Mouse (Mus musculus): ENCODE data around the gene Parp14. TPM values are rescaled to one million over a fixed set of nuclear protein-coding genes. Genes with fewer than 3 reads are reported as not detected.
"Not testable (repeated sequence)": the region's sequence is repeated elsewhere in the genome, so short reads cannot be mapped to it uniquely, and the experiment has no call there.

The Parp14 gene
- total RNA-seq (2021): 10 to 100 TPM; 10.4 to 10.5 TPM
- polyA plus RNA-seq (2012; rRNA removed): 1.9 and 2.3 TPM in 2 replicates
- long read RNA-seq: 0 reads

GRCm38 (mm10) chr16:35871048-35871851 lies at the start of gene Parp14:
TSS of gene Parp14 (minus strand) at chr16:35871544.
- DNase-seq: peak; percentile 69

- no peak for DNase-seq
Observed at GRCm38 (mm10) chr16:35918721-35919543, 47.6 kb upstream of the Parp14 start.

DNA sequence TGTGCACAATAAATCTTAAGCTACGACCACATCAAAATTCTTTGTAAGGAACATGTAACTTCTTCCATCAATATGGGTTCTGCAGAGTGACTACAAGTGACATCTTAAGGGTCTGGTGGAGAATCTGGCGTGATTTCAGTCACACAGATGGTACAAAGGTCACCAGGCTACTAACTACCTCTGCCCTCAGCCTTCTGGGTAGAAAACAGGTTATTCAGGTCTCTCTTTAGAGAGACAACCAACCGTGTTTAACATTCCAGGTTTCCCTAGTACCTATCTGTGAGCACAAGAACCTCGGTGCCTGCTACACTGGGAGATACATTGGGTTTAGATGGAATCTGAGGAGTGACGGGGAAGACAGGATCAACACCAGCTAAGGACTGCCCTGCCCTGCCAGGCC lies 43.0 kb upstream of the Parp14 start:
- DNase-seq: no peak

GRCm38 (mm10) chr16:35913526-35913925 lies 42.2 kb upstream of the Parp14 start:
- DNase-seq: no peak

DNA sequence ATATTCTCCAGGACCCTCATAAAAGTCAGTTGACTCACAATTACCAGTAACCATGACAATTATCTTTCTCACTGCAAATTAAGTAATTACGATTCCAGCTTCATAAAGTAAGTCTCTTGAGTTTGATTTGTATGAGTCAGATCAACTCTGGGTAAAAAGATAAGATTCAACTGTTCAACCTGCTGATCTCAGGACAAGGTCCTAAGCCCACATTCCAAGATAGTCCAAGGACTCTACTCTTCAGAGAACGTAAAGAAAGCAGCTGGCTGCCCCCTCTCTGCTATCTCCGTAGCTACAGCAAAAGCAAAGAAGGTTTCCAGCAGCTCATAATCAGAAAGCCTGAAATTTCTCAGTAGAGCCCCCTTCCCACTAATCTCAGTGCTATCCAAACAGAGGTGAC lies 40.1 kb upstream of the Parp14 start:
- DNase-seq: no peak

DNA sequence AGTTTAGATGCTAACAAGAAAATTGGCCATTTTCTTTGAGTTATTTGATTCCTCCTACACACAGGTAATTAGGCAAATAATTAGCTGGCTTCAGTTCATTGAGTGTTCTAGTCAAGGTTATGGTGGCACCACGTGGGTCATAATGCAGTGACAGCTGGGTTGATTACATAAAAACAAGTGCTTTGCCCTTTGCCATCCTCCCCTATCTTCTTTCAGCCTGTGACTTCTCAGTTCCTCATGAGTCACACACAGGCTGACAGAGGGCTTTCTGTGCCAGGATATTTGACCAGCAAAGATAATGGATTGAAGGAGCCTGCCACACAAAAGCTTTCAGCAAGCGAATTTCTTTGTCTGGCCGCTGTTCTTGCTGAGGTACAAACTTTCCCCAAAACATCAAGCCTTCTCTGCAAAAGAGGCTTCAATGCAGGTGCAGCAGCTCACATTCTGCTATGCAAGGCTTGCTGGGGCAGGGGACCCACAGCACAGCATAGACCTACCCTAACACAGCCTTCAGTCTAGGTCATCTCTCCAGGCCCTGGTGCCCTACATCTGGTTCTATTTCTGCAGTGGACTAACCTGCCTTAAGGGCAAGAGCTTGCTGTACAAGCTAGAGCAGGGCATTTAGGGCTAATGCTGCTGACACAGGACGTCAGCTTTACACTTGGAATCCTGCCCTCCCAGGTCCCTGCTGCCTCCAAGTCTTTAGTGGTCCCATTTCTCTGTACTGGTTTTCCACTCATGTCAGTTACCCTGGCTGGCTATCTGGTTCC lies 36.3 kb upstream of the Parp14 start:
- DNase-seq: peak; percentile 74

- DNase-seq: peak; percentile 15
Observed at GRCm38 (mm10) chr16:35906887-35907286, 35.5 kb upstream of the Parp14 start.

GRCm38 (mm10) chr16:35905819-35906485 lies 34.6 kb upstream of the Parp14 start:
- no peak for DNase-seq

DNA sequence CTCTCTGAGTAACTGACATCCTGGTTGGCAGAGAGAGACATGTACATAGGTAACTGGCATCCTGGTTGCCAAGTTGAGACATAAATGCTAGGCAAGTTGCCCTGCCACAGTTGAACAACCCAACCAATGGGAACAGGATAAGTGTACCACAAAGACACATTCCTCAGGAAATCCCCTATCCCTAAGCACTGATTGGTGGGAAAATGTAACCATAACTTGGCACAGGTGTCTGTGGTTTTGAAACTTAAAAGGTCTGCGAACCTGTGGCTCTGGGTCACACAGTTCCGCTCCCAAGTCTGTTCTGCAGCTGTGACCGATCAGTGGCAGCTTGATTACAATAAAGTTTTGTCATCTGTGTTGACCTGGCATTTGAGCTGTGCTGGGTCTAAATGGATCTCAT lies 34.0 kb upstream of the Parp14 start:
- DNase-seq: no peak

DNA sequence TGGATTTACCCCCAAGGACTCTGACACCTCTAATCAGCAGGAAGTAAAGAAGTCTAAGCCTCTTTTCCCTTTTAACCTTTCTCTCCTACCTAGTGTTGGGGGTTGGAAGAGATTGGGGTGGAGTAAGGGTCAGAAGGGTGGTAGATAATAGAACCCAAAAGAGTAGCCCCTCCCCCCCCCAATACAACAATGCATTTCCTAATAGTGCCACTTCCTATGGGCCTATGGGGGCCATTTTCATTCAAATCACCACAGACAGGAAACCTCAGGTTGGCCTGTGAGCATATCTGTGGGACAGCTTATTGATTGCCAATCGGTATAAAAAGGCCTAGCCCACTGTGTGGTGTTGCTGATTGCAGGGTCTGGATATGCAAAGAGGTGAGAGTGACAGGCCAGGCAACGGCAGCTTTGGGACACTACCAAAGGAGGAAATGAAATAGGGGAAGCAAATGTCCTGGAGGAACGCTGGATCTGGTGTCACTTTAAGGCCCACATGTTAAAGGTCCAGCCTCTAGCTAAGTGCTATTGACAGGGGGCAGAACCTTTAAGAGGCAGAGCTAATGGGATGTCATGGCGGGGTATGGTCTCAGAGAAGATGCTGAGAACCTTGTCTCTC lies 32.9 kb upstream of the Parp14 start:
- DNase-seq: no peak

- DNase-seq: no peak
Observed at GRCm38 (mm10) chr16:35903014-35903640, 31.8 kb upstream of the Parp14 start.

GRCm38 (mm10) chr16:35900541-35900940 lies 29.2 kb upstream of the Parp14 start:
- DNase-seq: no peak

DNA sequence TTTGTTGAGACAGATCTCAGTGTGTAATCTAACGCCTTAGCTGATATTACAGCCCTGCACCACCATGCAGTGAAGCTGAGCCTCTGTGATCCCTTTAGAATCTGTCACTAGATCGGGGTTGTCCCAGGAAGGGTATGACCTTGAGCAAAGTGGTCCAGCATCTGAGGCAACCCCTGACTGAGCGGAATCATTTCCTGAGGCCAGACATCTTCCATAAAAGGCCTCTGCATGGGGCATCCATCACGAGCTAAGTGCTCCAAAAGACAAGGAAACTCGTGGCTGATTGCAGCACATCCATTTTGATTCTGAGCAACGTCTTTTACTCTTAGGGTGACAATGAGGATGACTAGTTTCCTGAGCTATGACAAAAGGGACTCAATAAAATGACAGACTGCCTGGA lies 23.7 kb upstream of the Parp14 start:
- DNase-seq: no peak

GRCm38 (mm10) chr16:35891603-35892002 lies 20.3 kb upstream of the Parp14 start:
- not testable (repeated sequence) for DNase-seq

DNA sequence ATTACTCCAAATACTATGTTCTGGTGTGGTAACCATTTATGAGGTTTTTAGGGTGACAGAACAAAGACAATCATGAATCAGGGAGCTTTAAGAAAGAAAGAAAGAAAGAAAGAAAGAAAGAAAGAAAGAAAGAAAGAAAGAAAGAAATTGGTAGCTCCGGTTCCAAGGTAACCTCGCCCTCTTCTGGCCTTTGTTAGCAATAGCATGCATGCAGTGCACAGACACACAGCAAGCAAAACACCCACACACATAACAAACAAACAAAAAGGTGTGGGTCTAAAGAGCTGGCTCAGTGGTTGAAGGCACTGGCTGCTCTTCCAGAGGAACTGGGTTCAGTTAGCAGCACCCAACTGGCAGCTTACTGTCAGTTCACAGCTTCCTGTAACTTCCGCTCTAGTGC lies 19.3 kb upstream of the Parp14 start:
- DNase-seq: no peak

DNA sequence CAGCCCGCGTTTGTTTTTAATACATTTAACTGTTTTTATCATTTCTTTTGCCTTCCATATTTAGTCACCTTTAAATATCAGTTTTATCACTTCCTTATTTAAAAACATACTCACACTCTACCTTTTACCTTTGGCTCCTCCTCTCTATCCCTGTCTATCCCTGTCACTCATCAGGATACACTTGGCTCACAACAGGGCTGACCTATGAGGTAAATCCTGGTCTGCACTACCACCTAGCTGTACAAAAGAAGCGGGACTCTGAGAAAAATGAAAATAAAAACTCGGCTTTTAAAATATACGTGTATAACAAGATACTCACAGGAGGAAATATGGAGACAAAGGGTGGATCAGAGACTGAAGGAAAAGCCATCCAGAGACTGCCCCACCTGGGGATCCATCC lies 17.6 kb upstream of the Parp14 start:
- no peak for DNase-seq

GRCm38 (mm10) chr16:35888174-35888573 lies 16.8 kb upstream of the Parp14 start:
- DNase-seq: no peak

DNA sequence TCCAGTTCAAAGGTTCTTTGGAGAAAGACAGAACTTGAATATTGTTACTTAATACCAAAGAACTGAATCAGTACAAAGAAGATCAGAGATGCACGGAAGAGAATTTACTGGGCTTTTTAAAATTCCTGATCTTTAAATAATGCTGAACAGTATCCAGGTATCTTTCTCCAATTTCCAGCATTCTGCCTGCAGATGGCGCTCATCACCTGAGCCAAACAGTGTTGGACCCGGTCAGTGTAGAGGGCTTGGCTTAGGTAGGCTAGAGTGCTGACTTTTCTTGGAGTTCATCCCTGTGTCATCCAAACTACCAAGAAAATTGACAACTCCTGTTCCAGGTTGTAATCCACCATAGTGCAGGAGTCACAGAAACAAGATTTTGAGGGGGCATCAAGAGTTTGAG lies 3.1 kb upstream of the Parp14 start:
- peak; percentile 80 for DNase-seq

DNA sequence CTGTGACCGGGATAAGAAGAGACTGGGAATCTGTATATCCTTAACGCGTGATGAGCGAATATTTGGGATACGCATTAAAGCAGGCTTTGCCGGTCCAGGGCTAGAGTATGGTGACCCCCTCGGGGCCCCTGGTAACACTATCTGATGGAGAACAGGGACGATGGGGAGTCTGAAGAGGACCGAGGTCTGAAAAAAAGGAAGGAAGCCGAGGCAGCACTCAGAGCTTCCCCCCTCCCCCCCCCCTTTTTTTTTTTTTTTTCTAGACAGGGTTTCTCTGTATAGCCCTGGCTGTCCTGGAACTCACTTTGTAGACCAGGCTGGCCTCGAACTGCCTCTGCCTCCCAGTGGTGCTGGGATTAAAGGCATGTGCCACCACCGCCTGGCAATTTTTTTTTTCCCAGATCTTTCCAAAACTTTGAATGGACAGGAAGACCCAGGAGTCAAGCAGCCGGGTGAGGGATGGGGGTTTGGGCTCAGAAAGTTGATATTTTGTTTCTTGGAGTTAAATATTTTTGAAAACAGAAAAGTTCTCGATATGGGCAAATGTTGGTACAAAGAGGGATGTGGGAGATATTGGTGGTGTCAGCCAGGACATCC lies 1.2 kb upstream of the Parp14 start:
- no peak for DNase-seq

- DNase-seq: no peak
Observed at GRCm38 (mm10) chr16:35871898-35872297, 554 bp upstream of the Parp14 start.
